Mouse (Mus musculus) MEL (cell line): ENCODE measurements around the gene Lime1. TPM values are rescaled to one million over a fixed set of nuclear protein-coding genes. Genes with fewer than 3 reads are reported as not detected.

Experiments used
- DNase-seq: peaks from one replicate; pipeline ENCODE4 v3.0.0; 2011; ENCODE audit warnings: low read depth, low spot score
- H3K27ac ChIP-seq: 2 replicates; pipeline ENCODE4 v1.5.1; 2012; ENCODE audit warnings: low read depth, mild to moderate bottlenecking, control low read depth, low read length, moderate library complexity; ENCODE audit not compliant: control insufficient read depth
- H3K27me3 ChIP-seq, 2 experiments: fragments of 150-350 bp in 1 of 2; sonication (generic) in 1 of 2; 2 replicates each; pipeline ENCODE4 v1.6.1; 2012; ENCODE audit warnings: low read length in 2 of 2, mild to moderate bottlenecking in 2 of 2, improper control_type of control experiment in 1 of 2, moderate library complexity in 1 of 2; ENCODE audit not compliant: insufficient read depth in 2 of 2, control insufficient read depth in 1 of 2
- H3K36me3 ChIP-seq, 2 experiments: 2 replicates each; pipeline ENCODE4 v1.6.1; 2012 to 2014; ENCODE audit warnings: low read length in 2 of 2, improper control_type of control experiment in 1 of 2, inconsistent platforms in 1 of 2, mild to moderate bottlenecking in 1 of 2; ENCODE audit not compliant: insufficient read depth in 2 of 2, control insufficient read depth in 1 of 2
- H3K4me1 ChIP-seq, 2 experiments: fragments of 150-350 bp in 1 of 2; sonication (generic) in 1 of 2; 2 replicates each; pipeline ENCODE4 v1.6.1; 2012; ENCODE audit warnings: low read length in 2 of 2, improper control_type of control experiment in 1 of 2, mild to moderate bottlenecking in 1 of 2; ENCODE audit not compliant: insufficient read depth in 2 of 2, control insufficient read depth in 1 of 2
- H3K4me3 ChIP-seq, 2 experiments: fragments of 150-350 bp in 1 of 2; sonication (generic) in 1 of 2; 2 replicates each; pipeline ENCODE4 v1.5.1; 2012; ENCODE audit warnings: low read depth in 2 of 2, low read length in 2 of 2, mild to moderate bottlenecking in 2 of 2, moderate library complexity in 2 of 2, control low read depth in 1 of 2, improper control_type of control experiment in 1 of 2; ENCODE audit not compliant: control insufficient read depth in 1 of 2, insufficient read depth in 1 of 2
- H3K79me2 ChIP-seq: 2 replicates; pipeline ENCODE4 v1.6.1; 2012; ENCODE audit warnings: mild to moderate bottlenecking, low read length, moderate library complexity; ENCODE audit not compliant: control insufficient read depth, poor library complexity, insufficient read depth
- H3K9ac ChIP-seq: 2 replicates; pipeline ENCODE4 v1.6.1; 2012; ENCODE audit warnings: low read depth, mild to moderate bottlenecking, control low read depth, low read length, moderate library complexity; ENCODE audit not compliant: control insufficient read depth, poor library complexity, severe bottlenecking
- H3K9me3 ChIP-seq: fragments of 150-350 bp; sonication (generic); replicated peaks from 2 replicates; pipeline ENCODE4 v1.6.1; 2012; ENCODE audit warnings: mild to moderate bottlenecking, low read length, improper control_type of control experiment, moderate library complexity; ENCODE audit not compliant: insufficient read depth
- BHLHE40 ChIP-seq: IDR thresholded peaks from 2 replicates; pipeline ENCODE4 v1.6.1; 2012; ENCODE audit warnings: low read depth, mild to moderate bottlenecking, inconsistent platforms, low read length, improper control_type of control experiment, borderline replicate concordance
- CTCF ChIP-seq, 3 experiments: IDR thresholded peaks in 2 of 3; conservative IDR thresholded peaks in 1 of 3; 2 replicates each; pipeline ENCODE4 v1.5.1; 2011 to 2012; ENCODE audit warnings: low read length in 3 of 3, low read depth in 2 of 3, mild to moderate bottlenecking in 2 of 3, improper control_type of control experiment in 1 of 3, inconsistent platforms in 1 of 3, mixed read lengths in 1 of 3, moderate library complexity in 1 of 3; ENCODE audit not compliant: control insufficient read depth in 1 of 3, insufficient read depth in 1 of 3, poor library complexity in 1 of 3, severe bottlenecking in 1 of 3
- ELF1 ChIP-seq: IDR thresholded peaks from 2 replicates; pipeline ENCODE4 v1.6.1; 2014; ENCODE audit warnings: low read depth, mild to moderate bottlenecking, inconsistent platforms, low read length, improper control_type of control experiment, moderate library complexity
- EP300 ChIP-seq, 2 experiments: IDR thresholded peaks; 2 replicates each; pipeline ENCODE4 v1.6.1; 2011; ENCODE audit warnings: improper control_type of control experiment in 2 of 2, low read length in 2 of 2, low read depth in 1 of 2, mild to moderate bottlenecking in 1 of 2
- ETS1 ChIP-seq: IDR thresholded peaks from 2 replicates; pipeline ENCODE4 v1.6.1; 2012; ENCODE audit warnings: low read depth, mild to moderate bottlenecking, inconsistent platforms, low read length, improper control_type of control experiment, moderate library complexity
- GABPA ChIP-seq: IDR thresholded peaks from 2 replicates; pipeline ENCODE4 v1.6.1; 2012; ENCODE audit warnings: low read depth, mild to moderate bottlenecking, inconsistent platforms, low read length, improper control_type of control experiment, moderate library complexity
- JUND ChIP-seq: IDR thresholded peaks from 2 replicates; pipeline ENCODE4 v1.6.1; 2011; ENCODE audit warnings: low read depth, mild to moderate bottlenecking, improper control_type of control experiment, low read length
- MAFK ChIP-seq: IDR thresholded peaks from 2 replicates; pipeline ENCODE4 v1.6.1; 2011; ENCODE audit warnings: low read depth, mild to moderate bottlenecking, low read length, improper control_type of control experiment, borderline replicate concordance
- MAX ChIP-seq: IDR thresholded peaks from 2 replicates; pipeline ENCODE4 v1.6.1; 2011; ENCODE audit warnings: low read length, improper control_type of control experiment
- MAZ ChIP-seq: IDR thresholded peaks from 2 replicates; pipeline ENCODE4 v1.6.1; 2012; ENCODE audit warnings: low read depth, mild to moderate bottlenecking, inconsistent platforms, low read length, improper control_type of control experiment
- MEF2A ChIP-seq: IDR thresholded peaks from 2 replicates; pipeline ENCODE4 v1.6.1; 2014; ENCODE audit warnings: low read depth, mild to moderate bottlenecking, inconsistent platforms, low read length, improper control_type of control experiment; ENCODE audit not compliant: poor library complexity, insufficient replicate concordance, severe bottlenecking; ENCODE audit errors: extremely low read depth
- MXI1 ChIP-seq: IDR thresholded peaks from 2 replicates; pipeline ENCODE4 v1.6.1; 2011; ENCODE audit warnings: mild to moderate bottlenecking, low read depth, low read length, improper control_type of control experiment
- MYB ChIP-seq: IDR thresholded peaks from 2 replicates; pipeline ENCODE4 v1.6.1; 2011; ENCODE audit warnings: mild to moderate bottlenecking, low read depth, low read length, improper control_type of control experiment
- MYC ChIP-seq: IDR thresholded peaks from 2 replicates; pipeline ENCODE4 v1.6.1; 2011; ENCODE audit warnings: low read depth, mild to moderate bottlenecking, low read length, improper control_type of control experiment, moderate library complexity
- NRF1 ChIP-seq: IDR thresholded peaks from 2 replicates; pipeline ENCODE4 v1.6.1; 2014; ENCODE audit warnings: low read depth, mild to moderate bottlenecking, inconsistent platforms, low read length, improper control_type of control experiment, moderate library complexity; ENCODE audit not compliant: poor library complexity, insufficient read depth, severe bottlenecking
- POLR2AphosphoS2 ChIP-seq: IDR thresholded peaks from 2 replicates; pipeline ENCODE4 v1.6.1; 2011; ENCODE audit warnings: low read length, improper control_type of control experiment
- SMC3 ChIP-seq: IDR thresholded peaks from 2 replicates; pipeline ENCODE4 v1.6.1; 2011; ENCODE audit warnings: low read depth, low read length, improper control_type of control experiment
- TCF12 ChIP-seq: IDR thresholded peaks from 2 replicates; pipeline ENCODE4 v1.6.1; 2014; ENCODE audit warnings: low read depth, mild to moderate bottlenecking, inconsistent platforms, low read length, improper control_type of control experiment, moderate library complexity
- USF1 ChIP-seq: IDR thresholded peaks from 2 replicates; pipeline ENCODE4 v1.6.1; 2014; ENCODE audit warnings: low read depth, mild to moderate bottlenecking, inconsistent platforms, low read length, improper control_type of control experiment, moderate library complexity
- ZNF384 ChIP-seq: IDR thresholded peaks from 2 replicates; pipeline ENCODE4 v1.6.1; 2012; ENCODE audit warnings: low read depth, mild to moderate bottlenecking, inconsistent platforms, low read length, improper control_type of control experiment
- polyA plus RNA-seq, 2 experiments: library from polyadenylated mRNA; stranded (reverse) in 1 of 2; unstranded in 1 of 2; fragments of >175 nt in 1 of 2; fragments of >200 nt in 1 of 2; gene quantifications; 2 replicates each; pipeline versions ENCODE4 v1.2.1 to v1.2.4; 2012; ENCODE audit warnings: low replicate concordance in 2 of 2, low read depth in 1 of 2; ENCODE audit not compliant: insufficient read length in 2 of 2, insufficient read depth in 1 of 2, missing spikeins in 1 of 2
- total RNA-seq: library from RNA; depleted of rRNA; stranded (reverse); fragments of 300-350 nt; gene quantifications from 2 replicates; pipeline ENCODE4 v1.2.3, GENCODE M21; 2012; rRNA removed

The Lime1 gene
- total RNA-seq (13.4 and 18.7 TPM in 2 replicates), polyA plus RNA-seq (10 to 100 TPM in 1 of 2 experiments, not detected in 1; 27.4 TPM)

DNA sequence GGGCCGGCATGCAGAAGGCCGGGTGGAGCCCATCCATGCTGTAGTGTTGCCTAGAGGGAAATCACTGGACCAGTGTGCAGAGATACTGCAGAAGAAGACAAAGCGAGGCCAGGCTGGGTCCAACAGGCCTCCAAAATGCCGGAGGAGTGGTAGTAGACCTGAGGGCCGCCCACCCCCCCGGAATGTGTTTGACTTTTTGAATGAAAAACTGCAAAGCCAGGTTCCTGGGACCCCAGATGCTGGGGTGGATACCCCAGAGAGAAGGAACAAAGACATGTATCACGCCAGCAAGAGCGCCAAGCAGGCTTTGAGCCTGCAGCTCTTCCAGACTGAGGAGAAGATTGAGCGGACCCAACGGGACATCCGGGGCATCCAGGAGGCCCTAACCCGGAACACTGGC lies at the start of gene Lime1:
Gene Lime1 (plus strand): TSS at position 301 of the 400 bp plus-strand sequence.
- peaks cover 9% of the 10 kb centered on the region for H3K79me2 ChIP-seq
- no peaks in the 10 kb centered on the region for H3K4me1 ChIP-seq
- no peak within 1 kb of the TSS for H3K27ac ChIP-seq
- no peak for TF ChIP-seq MYC
- TF ChIP-seq CTCF (IDR thresholded peaks at IDR 0.05 in 2 of 3, conservative IDR thresholded peaks at IDR 0.05 in 1 of 3; ENCODE audit: control insufficient read depth in 1 of 3, insufficient read depth in 1 of 3, low read depth in 2 of 3, low read length in 3 of 3, poor library complexity in 1 of 3, severe bottlenecking in 1 of 3), result no peak
- TF ChIP-seq MYB, result no peak
- TF ChIP-seq SMC3, result no peak
- TF ChIP-seq ZNF384, result no peak
- TF ChIP-seq USF1, result no peak
- TF ChIP-seq MAX, result no peak
- TF ChIP-seq ELF1, result no peak
- no peak for TF ChIP-seq MXI1
- no peak for TF ChIP-seq MAZ
- no peak for TF ChIP-seq MEF2A
- no peak for TF ChIP-seq TCF12
- no peak for TF ChIP-seq GABPA
- TF ChIP-seq ETS1, result no peak
- no peak for TF ChIP-seq BHLHE40
- TF ChIP-seq MAFK, result no peak
- no peak for TF ChIP-seq EP300 (IDR thresholded peaks at IDR 0.05; ENCODE audit: low read depth in 1 of 2, low read length in 2 of 2)
- TF ChIP-seq POLR2AphosphoS2, result no peak
- TF ChIP-seq JUND, result no peak
- H3K9ac ChIP-seq, result no peak within 1 kb of the TSS
- no peaks in the 10 kb centered on the region for H3K27me3 ChIP-seq
- no peak within 1 kb of the TSS for H3K4me3 ChIP-seq
- H3K9me3 ChIP-seq, result no peaks in the 10 kb centered on the region
- no peak for DNase-seq
- H3K36me3 ChIP-seq, result peaks cover 2 to 11% of the 10 kb centered on the region in 2 experiments; a peak in 3 of 4 replicates

DNA sequence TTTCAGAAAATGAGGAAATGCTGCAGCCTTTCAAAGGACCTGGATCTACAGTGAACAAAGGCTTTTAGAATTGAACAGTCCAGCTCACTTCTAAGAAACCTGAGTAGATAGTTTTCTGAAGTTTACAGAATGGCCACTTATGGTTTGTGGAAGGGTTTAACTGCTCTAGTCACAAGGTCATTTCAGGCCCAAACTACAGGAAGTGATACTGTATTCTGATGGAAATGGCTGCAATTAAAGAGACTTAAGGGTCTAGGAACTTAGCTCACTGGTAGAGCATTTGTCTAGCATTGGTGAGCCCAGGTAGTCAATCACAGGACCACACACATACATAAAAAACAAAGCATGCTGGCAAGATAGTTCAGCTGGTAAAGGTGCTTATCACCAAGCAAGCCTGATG lies 47.3 kb upstream of the Lime1 start:
- no peak for DNase-seq

More for the DNA sequence above, 47.3 kb upstream of the Lime1 start:
- TF ChIP-seq NRF1 (no peak), TCF12 (no peak), EP300 (IDR thresholded peaks at IDR 0.05; ENCODE audit: low read depth in 1 of 2, low read length in 2 of 2) (no peak)
- H3K4me1 ChIP-seq, result no peaks in the 10 kb centered on the region
- no peak overlapping the region for H3K4me3 ChIP-seq
- H3K79me2 ChIP-seq, result no peaks in the 10 kb centered on the region
- no peaks in the 10 kb centered on the region; the same call in 1 of the 2 replicates for H3K9me3 ChIP-seq
- peaks cover 0 to 25% of the 10 kb centered on the region in 2 experiments; a peak in 2 of 4 replicates for H3K36me3 ChIP-seq
- no peak overlapping the region for H3K9ac ChIP-seq
- no peak overlapping the region for H3K27ac ChIP-seq
- H3K27me3 ChIP-seq, result no peaks in the 10 kb centered on the region
